Mouse (Mus musculus) lung, embryonic 15.5 days (tissue): Measurements from ENCODE around the gene Kri1. TPM values are rescaled to one million over a fixed set of nuclear protein-coding genes. Genes with fewer than 3 reads are reported as not detected.
"Not testable (repeated sequence)": the region's sequence is repeated elsewhere in the genome, so short reads cannot be mapped to it uniquely, and the experiment has no call there.

Experiments used
- ATAC-seq: fragments of 200-750 bp; cut with Nextera tagmentation; 2 replicates; pipeline ENCODE4 v1.8.0; 2017; ENCODE audit warnings: moderate number of reproducible peaks, borderline replicate concordance; ENCODE audit not compliant: low FRiP score, low TSS enrichment; ENCODE audit errors: extremely low read depth
- H3K27ac ChIP-seq: fragments of 300-500 bp; sonication (generic); 2 replicates; pipeline ENCODE4 v1.5.1; 2015; ENCODE audit warnings: moderate library complexity, mild to moderate bottlenecking, inconsistent platforms
- H3K27me3 ChIP-seq: fragments of 300-500 bp; sonication (generic); 2 replicates; pipeline ENCODE4 v1.6.1; 2015; ENCODE audit warnings: inconsistent platforms
- H3K36me3 ChIP-seq: fragments of 300-500 bp; sonication (generic); 2 replicates; pipeline ENCODE4 v1.6.1; 2015; ENCODE audit warnings: inconsistent platforms
- H3K4me1 ChIP-seq: fragments of 300-500 bp; sonication (generic); 2 replicates; pipeline ENCODE4 v1.6.1; 2015; ENCODE audit warnings: inconsistent platforms
- H3K4me2 ChIP-seq: fragments of 300-500 bp; sonication (generic); 2 replicates; pipeline ENCODE4 v1.6.1; 2015; ENCODE audit warnings: inconsistent platforms, mild to moderate bottlenecking, moderate library complexity
- H3K4me3 ChIP-seq: fragments of 300-500 bp; sonication (generic); 2 replicates; pipeline ENCODE4 v1.5.1; 2015; ENCODE audit warnings: mild to moderate bottlenecking, inconsistent platforms
- H3K9ac ChIP-seq: fragments of 300-500 bp; sonication (generic); 2 replicates; pipeline ENCODE4 v1.6.1; 2015; ENCODE audit warnings: inconsistent platforms
- H3K9me3 ChIP-seq: fragments of 300-500 bp; sonication (generic); 2 replicates; pipeline ENCODE4 v1.6.1; 2016; ENCODE audit warnings: inconsistent platforms
- WGBS: fragments of 180-500 bp; shearing (Covaris S2); methylation state at CpG from one replicate; pipeline ENCODE4 v1.1.7; 2015; 5-methylcytosine and 5-hydroxymethylcytosine counted together
- polyA plus RNA-seq: library from polyadenylated mRNA; unstranded; fragments of >200 nt; fragmentation: Nextera tagmentation; extraction: Ambion mirVana; gene quantifications from 2 replicates; pipeline ENCODE4 v1.2.1, GENCODE M21; 2015

Gene Kri1
- polyA plus RNA-seq, 1 experiment from 2014 or later = 14.0 TPM

- H3K4me2 ChIP-seq, ATAC-seq, H3K36me3 ChIP-seq, H3K9me3 ChIP-seq, H3K4me3 ChIP-seq, H3K27me3 ChIP-seq, H3K9ac ChIP-seq, H3K27ac ChIP-seq: not testable (repeated sequence)
- peaks cover 19% of the 10 kb centered on the region for H3K4me1 ChIP-seq
- 89% methylated on average over 2 of the region's 2 CpGs for WGBS
These were observed 64.3 kb downstream of the Kri1 start for GRCm38 (mm10) chr9:21223490-21223889.

Other genes starting within 250 kb of the Kri1 start
- 0.76 and 2.1 TPM in 2 replicates for gene Zglp1, start 220.9 kb downstream of the Kri1 start, polyA plus RNA-seq
- gene Gm49373, start 214.9 kb downstream of the Kri1 start, polyA plus RNA-seq = 0.29 and 0.47 TPM in 2 replicates
- gene Fdx1l, start 214.4 kb downstream of the Kri1 start, polyA plus RNA-seq = 55.3 and 56.9 TPM in 2 replicates
- 2.4 and 2.5 TPM in 2 replicates for gene Gm38431, start 196.0 kb downstream of the Kri1 start, polyA plus RNA-seq
- 62.0 and 65.4 TPM in 2 replicates for gene Raver1, start 196.0 kb downstream of the Kri1 start, polyA plus RNA-seq
- gene Tyk2, start 156.7 kb downstream of the Kri1 start, polyA plus RNA-seq = 12.7 and 15.6 TPM in 2 replicates
- gene Cdc37, start 138.0 kb downstream of the Kri1 start, polyA plus RNA-seq = 316 and 319 TPM in 2 replicates
- 8.6 and 9.3 TPM in 2 replicates for gene Pde4a, start 122.3 kb downstream of the Kri1 start, polyA plus RNA-seq
- gene Keap1, start 48.6 kb downstream of the Kri1 start, polyA plus RNA-seq = 65.5 and 68.3 TPM in 2 replicates
- 0.10 and 0.15 TPM in 2 replicates for gene S1pr5, start 39.5 kb downstream of the Kri1 start, polyA plus RNA-seq
- gene Atg4d, start 22.7 kb downstream of the Kri1 start, polyA plus RNA-seq = 38.4 and 42.8 TPM in 2 replicates
- gene Cdkn2d, start 3.4 kb upstream of the Kri1 start, polyA plus RNA-seq = 50.9 and 52.3 TPM in 2 replicates
- 52.2 and 53.3 TPM in 2 replicates for gene Ap1m2, start 24.4 kb upstream of the Kri1 start, polyA plus RNA-seq
- gene Slc44a2, start 32.7 kb upstream of the Kri1 start, polyA plus RNA-seq = 129 and 146 TPM in 2 replicates
- gene Ilf3, start 79.9 kb upstream of the Kri1 start, polyA plus RNA-seq = 195 and 198 TPM in 2 replicates
- gene Qtrt1, start 123.9 kb upstream of the Kri1 start, polyA plus RNA-seq = 42.4 and 43.7 TPM in 2 replicates
- 73.6 and 77.4 TPM in 2 replicates for gene Dnm2, start 136.9 kb upstream of the Kri1 start, polyA plus RNA-seq
- gene Tmed1, start 222.3 kb upstream of the Kri1 start, polyA plus RNA-seq = 119 and 123 TPM in 2 replicates
- gene AB124611, start 238.2 kb upstream of the Kri1 start, polyA plus RNA-seq = 3.2 and 3.9 TPM in 2 replicates